Mouse (Mus musculus) monocyte, adult 5-6 weeks (primary cell): Measurements from ENCODE around the gene Amy2a4. TPM values are rescaled to one million over a fixed set of nuclear protein-coding genes. Genes with fewer than 3 reads are reported as not detected.
A peak's percentile ranks its signal among the peaks of the same experiment; 100 is the strongest.
"Not testable (repeated sequence)": the region's sequence is repeated elsewhere in the genome, so short reads cannot be mapped to it uniquely, and the experiment has no call there.

ENCODE experiments used
- ATAC-seq: fragments of 153-309, 156-312 bp; replicated peaks from 2 replicates; pipeline ENCODE4 v1.8.0; 2017; ENCODE audit warnings: mild to moderate bottlenecking; ENCODE audit not compliant: low TSS enrichment, insufficient number of reproducible peaks, severe bottlenecking, poor library complexity, low FRiP score
- total RNA-seq: library from RNA; stranded (forward); fragments of 200-1000, 200-491, 200-594 nt; gene quantifications from 3 replicates; pipeline ENCODE4 v1.2.3, GENCODE M21; 2017

Gene Amy2a4
- not detected in 3 replicates for total RNA-seq

- ATAC-seq = not testable (repeated sequence)
These were observed at the start of gene Amy2a4 for GRCm38 (mm10) chr3:113291349-113291748. Gene Amy2a4, minus strand, starts transcription at chr3:113291449.

GRCm38 (mm10) chr3:113323952-113324351, 32.7 kb upstream of the Amy2a4 start, which contains the start of gene Amy2a3:
Gene Amy2a3, minus strand, starts transcription at chr3:113324052.
- not testable (repeated sequence) for ATAC-seq

GRCm38 (mm10) chr3:113312937-113313336, 21.7 kb upstream of the Amy2a4 start:
- peak; percentile 40; the same call in 1 of the 2 replicates for ATAC-seq

GRCm38 (mm10) chr3:113280285-113280684, 11.0 kb downstream of the Amy2a4 start:
- peak; percentile 40; the same call in 1 of the 2 replicates for ATAC-seq

DNA sequence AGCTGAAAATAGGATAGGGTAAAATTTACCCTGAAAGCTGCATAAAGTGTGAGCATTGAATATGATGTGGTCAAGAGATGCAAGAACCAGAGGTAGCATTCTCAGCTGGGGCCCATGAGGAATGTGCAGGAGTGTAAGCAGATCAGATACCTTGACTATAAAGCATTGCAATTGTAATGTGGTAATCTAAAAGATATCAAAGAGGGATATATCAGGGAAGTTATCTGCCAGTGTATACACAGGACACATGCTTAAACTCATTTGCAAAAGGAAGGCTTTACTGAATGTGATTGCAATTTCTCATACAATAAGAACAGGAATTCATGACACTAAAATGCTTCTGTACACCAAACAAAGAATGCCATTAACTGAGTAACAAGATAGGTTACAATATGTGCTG, 11.7 kb downstream of the Amy2a4 start:
- not testable (repeated sequence) for ATAC-seq

GRCm38 (mm10) chr3:113258737-113259136, 32.5 kb downstream of the Amy2a4 start, which contains the start of gene Amy2a5:
Gene Amy2a5, minus strand, starts transcription at chr3:113258837.
- not testable (repeated sequence) for ATAC-seq

Other genes starting within 250 kb of the Amy2a4 start
- not detected in 3 replicates for gene Amy2a5, start 32.6 kb downstream of the Amy2a4 start, total RNA-seq
- gene Amy2a3, start 32.6 kb upstream of the Amy2a4 start, total RNA-seq = not detected in 3 replicates
- not detected in 3 replicates for gene Amy2a2, start 65.2 kb upstream of the Amy2a4 start, total RNA-seq
- gene Amy2a1, start 241.0 kb upstream of the Amy2a4 start, total RNA-seq = not detected in 3 replicates